Mouse (Mus musculus): Measurements from ENCODE around the gene Golga7b. TPM values are rescaled to one million over a fixed set of nuclear protein-coding genes. Genes with fewer than 3 reads are reported as not detected.

Golga7b gene
- total and polyA plus RNA-seq, 3 experiments: 0.27 to 2.0 TPM; not detected in 1

GRCm38 (mm10) chr19:42226451-42226850 lies 20.9 kb upstream of the Golga7b start:
- Histone ChIP-seq H3K27me3 (ENCODE audit: control insufficient read depth in 1 of 2, insufficient read depth in 2 of 2, low read length in 2 of 2) (no peaks in the 10 kb centered on the region), H3K36me3 (ENCODE audit: control insufficient read depth in 1 of 2, insufficient read depth in 2 of 2, low read length in 2 of 2) (peaks cover 0 to 9% of the 10 kb centered on the region in 2 experiments; a peak in 2 of 4 replicates), H3K79me2 (ENCODE audit: control insufficient read depth, insufficient read depth, low read length, poor library complexity) (no peaks in the 10 kb centered on the region), H3K4me3 (ENCODE audit: control insufficient read depth in 1 of 2, insufficient read depth in 1 of 2, low read depth in 2 of 2, low read length in 2 of 2) (no peak overlapping the region), H3K9me3 (replicated peaks; ENCODE audit: insufficient read depth, low read length) (no peaks in the 10 kb centered on the region), H3K4me1 (ENCODE audit: control insufficient read depth in 1 of 2, insufficient read depth in 2 of 2, low read length in 2 of 2) (peaks cover 3 to 15% of the 10 kb centered on the region in 2 experiments; a peak in 3 of 4 replicates), H3K27ac (ENCODE audit: control insufficient read depth, low read depth, low read length) (no peak overlapping the region), H3K9ac (ENCODE audit: control insufficient read depth, low read depth, low read length, poor library complexity, severe bottlenecking) (no peak overlapping the region)
- no peak for DNase-seq (ENCODE audit: low read depth, low spot score)
- TF ChIP-seq BHLHE40 (IDR thresholded peaks at IDR 0.05; ENCODE audit: borderline replicate concordance, low read depth, low read length) (no peak), TAL1 (IDR thresholded peaks at IDR 0.05; ENCODE audit: low read length) (no peak), EP300 (IDR thresholded peaks at IDR 0.05; ENCODE audit: low read depth in 1 of 2, low read length in 2 of 2) (no peak), HCFC1 (IDR thresholded peaks at IDR 0.05; ENCODE audit: low read depth, low read length) (no peak)

GRCm38 (mm10) chr19:42229499-42230287 lies 17.7 kb upstream of the Golga7b start:
- H3K9ac ChIP-seq (ENCODE audit: control insufficient read depth, low read depth, low read length, poor library complexity, severe bottlenecking): peak overlapping the region; percentile 55
- no peaks in the 10 kb centered on the region for H3K79me2 ChIP-seq (ENCODE audit: control insufficient read depth, insufficient read depth, low read length, poor library complexity)
- peak overlapping the region; percentile 54 to 55 for H3K4me3 ChIP-seq (ENCODE audit: control insufficient read depth in 1 of 2, insufficient read depth in 1 of 2, low read depth in 2 of 2, low read length in 2 of 2)
- no peaks in the 10 kb centered on the region for H3K9me3 ChIP-seq (replicated peaks; ENCODE audit: insufficient read depth, low read length)
- peaks cover 0 to 9% of the 10 kb centered on the region in 2 experiments; a peak in 2 of 4 replicates for H3K36me3 ChIP-seq (ENCODE audit: control insufficient read depth in 1 of 2, insufficient read depth in 2 of 2, low read length in 2 of 2)
- H3K27ac ChIP-seq (ENCODE audit: control insufficient read depth, low read depth, low read length): peak overlapping the region; percentile 60
- H3K4me1 ChIP-seq (ENCODE audit: control insufficient read depth in 1 of 2, insufficient read depth in 2 of 2, low read length in 2 of 2): peaks cover 3 to 15% of the 10 kb centered on the region in 2 experiments; a peak in 3 of 4 replicates
- H3K27me3 ChIP-seq (ENCODE audit: control insufficient read depth in 1 of 2, insufficient read depth in 2 of 2, low read length in 2 of 2): no peaks in the 10 kb centered on the region
- peak; percentile 89 for DNase-seq (ENCODE audit: low read depth, low spot score)
- no peak for TF ChIP-seq E2F4 (IDR thresholded peaks at IDR 0.05; ENCODE audit: borderline replicate concordance, low read depth, low read length)
- TF ChIP-seq CHD1 (IDR thresholded peaks at IDR 0.05; ENCODE audit: low read depth, low read length): 0 out of 2 replicates have a peak, but pooled peaks have one; percentile 56
- TF ChIP-seq MAX (IDR thresholded peaks at IDR 0.05; ENCODE audit: low read length): peak; percentile 72
- no peak for TF ChIP-seq JUND (IDR thresholded peaks at IDR 0.05; ENCODE audit: low read depth, low read length)
- no peak for TF ChIP-seq USF2 (IDR thresholded peaks at IDR 0.05; ENCODE audit: borderline replicate concordance in 1 of 2, insufficient read depth in 1 of 2, low read depth in 1 of 2, low read length in 2 of 2)
- no peak for TF ChIP-seq RCOR1 (IDR thresholded peaks at IDR 0.05; ENCODE audit: low read depth, low read length)
- TF ChIP-seq CHD2 (IDR thresholded peaks at IDR 0.05; ENCODE audit: low read length): no peak
- peak; percentile 62 for TF ChIP-seq TBP (IDR thresholded peaks at IDR 0.05; ENCODE audit: low read depth, low read length)
- no peak for TF ChIP-seq GABPA (IDR thresholded peaks at IDR 0.05; ENCODE audit: low read depth, low read length)
- TF ChIP-seq MYB (IDR thresholded peaks at IDR 0.05; ENCODE audit: low read depth, low read length): no peak
- no peak for TF ChIP-seq EP300 (IDR thresholded peaks at IDR 0.05; ENCODE audit: low read depth in 1 of 2, low read length in 2 of 2)
- TF ChIP-seq NELFE (IDR thresholded peaks at IDR 0.05; ENCODE audit: low read depth, low read length): peak; percentile 35; the same call in 1 of the 2 replicates
- peak; percentile 33 to 48; a peak in 3 of 4 replicates for TF ChIP-seq POLR2A (IDR thresholded peaks at IDR 0.05; ENCODE audit: control insufficient read depth in 1 of 2, insufficient read depth in 1 of 2, low read depth in 1 of 2, low read length in 2 of 2, poor library complexity in 1 of 2)
- TF ChIP-seq MAFK (IDR thresholded peaks at IDR 0.05; ENCODE audit: borderline replicate concordance, low read depth, low read length): no peak
- no peak for TF ChIP-seq CTCF (IDR thresholded peaks at IDR 0.05 in 2 of 3, conservative IDR thresholded peaks at IDR 0.05 in 1 of 3; ENCODE audit: control insufficient read depth in 1 of 3, insufficient read depth in 1 of 3, low read depth in 2 of 3, low read length in 3 of 3, poor library complexity in 1 of 3, severe bottlenecking in 1 of 3)
- no peak for TF ChIP-seq ZNF384 (IDR thresholded peaks at IDR 0.05; ENCODE audit: low read depth, low read length)
- peak; percentile 69 for TF ChIP-seq USF1 (IDR thresholded peaks at IDR 0.05; ENCODE audit: low read depth, low read length)
- 0 out of 2 replicates have a peak, but pooled peaks have one; percentile 45 for TF ChIP-seq POLR2AphosphoS5 (IDR thresholded peaks at IDR 0.05; ENCODE audit: borderline replicate concordance, low read depth, low read length)
- no peak for TF ChIP-seq NRF1 (IDR thresholded peaks at IDR 0.05; ENCODE audit: insufficient read depth, low read depth, low read length, poor library complexity, severe bottlenecking)
- TF ChIP-seq SMC3 (IDR thresholded peaks at IDR 0.05; ENCODE audit: low read depth, low read length): no peak
- TF ChIP-seq RAD21 (IDR thresholded peaks at IDR 0.05; ENCODE audit: low read depth, low read length): no peak
- TF ChIP-seq TCF12 (IDR thresholded peaks at IDR 0.05; ENCODE audit: low read depth, low read length): no peak
- TF ChIP-seq ETS1 (IDR thresholded peaks at IDR 0.05; ENCODE audit: low read depth, low read length): peak; percentile 53; the same call in 1 of the 2 replicates
- no peak for TF ChIP-seq KAT2A (conservative IDR thresholded peaks at IDR 0.05; ENCODE audit: low read depth, low read length)
- no peak for TF ChIP-seq UBTF (IDR thresholded peaks at IDR 0.05; ENCODE audit: borderline replicate concordance, insufficient read depth, low read depth, low read length)
- TF ChIP-seq ZMIZ1 (IDR thresholded peaks at IDR 0.05; ENCODE audit: low read depth, low read length): 0 out of 2 replicates have a peak, but pooled peaks have one; percentile 52
